Mouse (Mus musculus) myocyte (in vitro differentiated cells): ENCODE data around the gene Celf3.

Experiments used
- E2F4 ChIP-seq: IDR thresholded peaks from one replicate; pipeline ENCODE4 v1.6.1; 2011; ENCODE audit warnings: mild to moderate bottlenecking, control low read depth, moderate library complexity; ENCODE audit not compliant: insufficient read depth
- MAX ChIP-seq: IDR thresholded peaks from one replicate; pipeline ENCODE4 v1.6.1; 2011; ENCODE audit warnings: low read depth, mild to moderate bottlenecking, control low read depth
- MYOG ChIP-seq, 3 experiments: IDR thresholded peaks; one replicate each; pipeline ENCODE4 v1.6.1; 2011; ENCODE audit warnings: control low read depth in 2 of 3, low read depth in 2 of 3, mild to moderate bottlenecking in 2 of 3; ENCODE audit not compliant: insufficient read length in 2 of 3, control insufficient read depth in 1 of 3, insufficient read depth in 1 of 3
- POLR2A ChIP-seq: IDR thresholded peaks from one replicate; pipeline ENCODE4 v1.6.1; 2011; ENCODE audit warnings: low read depth, mild to moderate bottlenecking, control low read depth, moderate library complexity; ENCODE audit not compliant: insufficient read length
- POLR2AphosphoS2 ChIP-seq: IDR thresholded peaks from one replicate; pipeline ENCODE4 v1.6.1; 2011; ENCODE audit warnings: low read depth, control low read depth; ENCODE audit not compliant: insufficient read length
- TCF12 ChIP-seq: IDR thresholded peaks from one replicate; pipeline ENCODE4 v1.6.1; 2011; ENCODE audit warnings: mild to moderate bottlenecking, control low read depth; ENCODE audit not compliant: poor library complexity, insufficient read depth, severe bottlenecking
- USF1 ChIP-seq: IDR thresholded peaks from one replicate; pipeline ENCODE4 v1.6.1; 2011; ENCODE audit warnings: low read depth, mild to moderate bottlenecking, control low read depth, moderate library complexity

DNA sequence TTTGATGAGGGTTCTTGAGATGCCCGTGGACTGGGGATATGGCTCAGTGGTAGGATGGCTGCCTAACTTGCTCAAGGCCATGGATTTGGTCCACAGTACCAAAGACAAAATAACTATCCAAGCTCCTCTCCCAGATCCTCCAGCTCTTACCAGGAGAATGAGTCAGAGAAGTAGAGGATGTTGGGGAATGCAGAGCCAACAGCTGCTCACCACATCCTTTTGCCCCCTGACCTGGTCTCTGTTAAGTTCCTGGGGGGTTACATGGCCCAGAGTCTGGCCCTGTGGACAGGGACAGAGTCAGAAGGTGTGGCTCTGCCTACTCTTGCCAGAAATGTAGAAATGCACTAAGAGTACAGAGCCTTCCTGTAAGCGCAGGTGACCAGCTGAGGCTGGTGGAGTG, 18.3 kb upstream of the Celf3 start:
- TF ChIP-seq POLR2A (no peak), E2F4 (no peak), TCF12 (no peak), MAX (no peak), MYOG (IDR thresholded peaks at IDR 0.05; ENCODE audit: control insufficient read depth in 1 of 3, insufficient read depth in 1 of 3, insufficient read length in 2 of 3, low read depth in 2 of 3) (peak in 1 of 3 experiments; percentile 3), POLR2AphosphoS2 (no peak), USF1 (no peak)
